Mouse (Mus musculus): ENCODE measurements around the gene Prg3.
A peak's percentile ranks its signal among the peaks of the same experiment; 100 is the strongest.

Prg3 gene

DNA sequence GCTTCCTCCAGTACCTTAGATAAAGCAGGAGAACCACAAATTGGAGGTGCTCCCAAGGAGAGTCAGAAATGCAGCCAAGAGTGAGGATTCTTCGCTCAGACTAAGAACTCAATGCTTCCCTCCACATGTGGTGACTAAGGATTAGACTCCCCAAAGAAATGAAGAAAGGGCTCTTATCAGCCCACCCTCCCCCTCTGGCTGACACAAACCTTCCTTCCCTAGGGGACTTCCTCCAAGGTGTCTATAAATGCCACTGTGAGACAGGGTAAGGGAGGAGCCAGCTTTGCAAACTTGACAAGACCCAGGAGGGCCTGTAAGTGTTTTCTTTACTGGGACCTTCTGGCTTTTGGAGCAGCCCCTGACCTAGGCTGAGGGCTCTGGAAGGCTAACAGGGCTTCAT is 7.8 kb upstream of the Prg3 start, which contains the start of gene Prg2:
TSS of gene Prg2 (plus strand) at position 274 of the 400 bp plus-strand sequence.
- DNase-seq (ENCODE audit: low spot score in 2 of 2): no peak

- DNase-seq (ENCODE audit: low spot score in 2 of 2): no peak
These were observed 8.4 kb downstream of the Prg3 start for GRCm38 (mm10) chr2:84996376-84996775.

DNA sequence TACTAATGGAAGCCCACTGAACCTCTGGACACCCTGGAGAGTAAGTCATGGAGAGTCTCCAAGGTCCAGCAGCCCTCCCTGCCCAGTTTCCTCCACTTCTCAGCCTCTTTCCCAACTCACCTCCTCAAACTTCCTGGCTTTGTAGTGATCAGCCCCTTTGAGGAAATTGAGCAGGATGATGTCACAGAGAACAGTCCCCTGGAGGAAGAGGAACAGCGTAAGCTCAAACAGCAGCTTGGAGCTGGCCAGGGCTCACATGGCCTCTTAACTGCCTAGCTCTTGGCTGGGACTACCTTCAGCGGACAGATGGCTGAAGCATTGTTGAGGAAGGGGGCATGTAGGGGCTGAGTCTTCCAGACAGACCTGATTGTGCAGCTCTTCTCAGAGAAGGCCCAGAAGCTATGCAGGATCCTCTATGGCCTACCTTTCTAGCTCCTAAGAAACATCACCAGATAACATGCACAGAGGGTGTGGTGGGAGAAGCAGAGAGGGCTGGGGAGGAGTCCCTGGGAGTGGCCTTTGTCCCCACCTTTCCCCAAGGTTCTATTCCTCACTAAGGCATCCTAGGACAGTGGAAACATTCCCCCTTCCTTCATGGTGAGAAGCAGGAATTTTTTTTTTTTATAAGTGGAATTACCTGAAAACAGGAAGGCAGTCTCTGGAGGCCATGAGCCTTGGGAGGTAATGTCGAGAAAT is 11.6 kb downstream of the Prg3 start:
- no peak for DNase-seq (ENCODE audit: low spot score in 2 of 2)

DNA sequence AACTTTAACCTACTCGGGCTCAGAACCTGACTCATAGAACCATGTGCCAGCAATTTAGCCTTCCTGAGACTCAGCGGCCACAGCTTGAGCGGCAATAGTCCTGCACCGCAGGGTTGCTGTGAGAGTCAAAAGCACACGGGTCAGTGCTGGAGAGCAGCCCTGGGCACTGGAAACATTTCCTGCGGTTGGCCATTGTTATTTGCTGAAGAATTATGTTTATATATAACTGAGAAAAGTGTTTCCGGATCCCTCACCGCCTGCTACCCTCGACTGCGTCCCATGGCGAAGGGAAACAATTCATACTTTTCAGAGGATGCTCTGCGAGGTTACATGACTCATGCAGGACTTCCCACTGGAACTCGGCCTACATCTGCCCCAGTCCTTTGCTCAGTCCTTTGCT is 13.5 kb downstream of the Prg3 start:
- DNase-seq (ENCODE audit: low spot score in 2 of 2): no peak

- no peak for DNase-seq (ENCODE audit: low spot score in 2 of 2)
These were observed 14.6 kb downstream of the Prg3 start for GRCm38 (mm10) chr2:85002575-85002974.

GRCm38 (mm10) chr2:85004341-85004740 is 16.3 kb downstream of the Prg3 start:
- no peak for DNase-seq (ENCODE audit: low spot score in 2 of 2)

GRCm38 (mm10) chr2:85006600-85006999 is 18.6 kb downstream of the Prg3 start:
- no peak for DNase-seq (ENCODE audit: low spot score in 2 of 2)

DNA sequence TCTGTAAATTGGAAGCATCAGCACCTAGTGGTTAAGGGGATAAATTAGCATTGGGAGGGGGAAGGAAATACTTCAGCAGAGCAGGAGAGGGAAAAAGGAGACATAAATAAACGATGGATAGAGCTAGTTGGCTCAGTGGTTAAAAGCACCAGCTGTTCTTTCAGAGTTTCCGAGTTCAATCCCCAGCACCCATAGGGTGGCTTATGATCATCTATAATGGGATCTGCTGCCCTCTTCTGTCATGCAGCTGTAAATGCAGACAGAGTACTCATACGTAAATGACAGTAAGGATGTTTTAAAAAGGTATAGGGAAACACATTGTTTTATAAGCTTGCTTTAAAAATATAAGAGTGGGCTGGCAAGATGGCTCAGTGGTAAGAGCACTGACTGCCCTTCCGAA is 19.7 kb downstream of the Prg3 start:
- DNase-seq (ENCODE audit: low spot score in 2 of 2): peak in 1 of 2 experiments; percentile 32

DNA sequence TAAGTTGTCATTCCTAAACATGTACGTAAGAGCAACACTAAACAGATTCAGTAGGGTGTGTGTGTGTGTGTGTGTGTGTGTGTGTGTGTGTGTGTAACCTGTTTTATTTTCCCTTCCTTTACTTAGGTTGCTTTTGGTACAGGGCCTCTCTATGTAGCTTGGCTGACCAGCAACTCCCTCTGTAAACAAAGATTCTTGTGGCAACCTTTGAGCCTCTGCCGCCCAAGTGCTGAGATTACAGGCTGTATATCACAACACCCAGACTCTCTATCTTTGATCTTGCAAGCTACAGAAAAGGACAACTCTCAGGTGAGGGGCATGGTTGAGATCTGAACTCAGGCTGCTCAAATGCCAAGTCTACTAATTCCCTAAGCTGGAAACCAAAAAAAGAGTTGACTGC is 21.2 kb downstream of the Prg3 start:
- no peak for DNase-seq (ENCODE audit: low spot score in 2 of 2)

DNA sequence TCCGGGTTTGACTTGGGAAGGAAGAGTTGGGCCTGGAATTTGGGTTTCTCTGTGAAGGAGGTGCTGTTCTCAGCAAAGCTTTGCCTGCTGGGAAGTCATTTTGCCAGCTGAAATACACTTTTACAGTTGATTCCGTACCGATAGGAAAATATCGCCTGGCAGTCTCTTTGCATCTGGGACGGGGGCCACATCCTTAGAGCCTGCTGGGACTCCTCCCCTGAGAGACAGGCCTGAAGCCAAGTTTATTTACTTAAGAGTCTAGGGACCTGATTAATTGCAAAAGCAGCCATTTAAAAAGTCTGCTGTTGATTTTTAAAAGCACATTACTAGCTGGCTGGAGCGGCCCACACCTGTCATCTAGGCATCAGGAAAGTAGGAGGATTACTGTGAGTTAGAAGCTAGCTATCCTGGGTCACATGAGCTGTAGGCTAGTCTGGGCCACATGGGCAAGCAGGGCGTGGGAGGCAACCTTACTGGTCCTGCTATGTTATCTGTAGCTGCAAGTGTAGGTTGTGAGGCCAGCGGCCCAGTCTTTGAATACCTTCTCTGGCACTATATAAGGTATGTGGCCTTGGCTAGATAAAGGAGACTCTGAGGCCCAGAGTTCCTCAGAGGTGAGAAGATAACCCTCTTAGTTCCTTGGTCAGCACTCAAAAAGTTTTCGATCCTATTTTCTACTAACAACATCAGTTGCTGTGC is 24.0 kb downstream of the Prg3 start:
- DNase-seq (ENCODE audit: low spot score in 2 of 2): no peak

GRCm38 (mm10) chr2:85012679-85013078 is 24.7 kb downstream of the Prg3 start:
- DNase-seq (ENCODE audit: low spot score in 2 of 2): no peak

DNA sequence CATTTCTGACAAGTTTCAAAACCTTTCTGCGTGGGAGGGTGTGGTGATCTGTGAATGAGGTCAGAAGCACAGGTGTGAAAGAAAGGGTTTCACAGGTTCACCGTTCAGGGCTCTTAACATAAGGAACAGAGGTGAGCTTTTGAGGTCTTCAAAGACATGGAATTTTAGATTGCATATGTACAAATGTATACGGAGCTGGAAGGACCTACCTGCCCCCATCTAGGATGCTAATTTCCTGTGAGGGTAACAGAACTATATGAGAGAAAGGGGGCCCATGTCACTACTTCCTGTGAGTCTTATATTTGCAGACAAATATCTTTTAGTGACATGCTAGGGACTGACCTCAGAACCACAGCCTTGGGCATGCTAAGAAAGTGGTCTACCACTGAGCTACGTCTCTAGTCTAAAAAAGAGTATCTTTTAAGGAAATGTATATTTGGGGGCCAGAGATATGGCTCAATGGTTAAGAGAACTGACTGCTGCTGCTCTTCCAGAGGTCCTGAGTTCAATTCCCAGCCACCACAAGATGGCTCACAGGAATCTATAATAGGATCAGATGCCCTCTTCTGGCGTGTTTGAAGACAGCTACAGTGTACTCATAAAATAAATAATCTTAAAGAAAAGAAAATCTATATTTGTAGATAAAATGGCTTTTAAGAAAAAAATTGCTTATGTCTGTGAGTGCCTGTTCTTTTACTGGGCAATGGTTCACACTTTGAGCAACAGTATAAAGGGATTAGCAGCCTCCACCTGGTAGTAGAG is 26.0 kb downstream of the Prg3 start:
- DNase-seq (ENCODE audit: low spot score in 2 of 2): no peak

GRCm38 (mm10) chr2:85014588-85014982 is 26.6 kb downstream of the Prg3 start:
- no peak for DNase-seq (ENCODE audit: low spot score in 2 of 2)

- no peak for DNase-seq (ENCODE audit: low spot score in 2 of 2)
These were observed 34.0 kb downstream of the Prg3 start for GRCm38 (mm10) chr2:85022043-85022442.

- no peak for DNase-seq (ENCODE audit: low spot score in 2 of 2)
These were observed 38.2 kb downstream of the Prg3 start for GRCm38 (mm10) chr2:85026178-85026577.

- DNase-seq (ENCODE audit: low spot score in 2 of 2): no peak
These were observed 39.3 kb downstream of the Prg3 start for GRCm38 (mm10) chr2:85027281-85027680.

DNA sequence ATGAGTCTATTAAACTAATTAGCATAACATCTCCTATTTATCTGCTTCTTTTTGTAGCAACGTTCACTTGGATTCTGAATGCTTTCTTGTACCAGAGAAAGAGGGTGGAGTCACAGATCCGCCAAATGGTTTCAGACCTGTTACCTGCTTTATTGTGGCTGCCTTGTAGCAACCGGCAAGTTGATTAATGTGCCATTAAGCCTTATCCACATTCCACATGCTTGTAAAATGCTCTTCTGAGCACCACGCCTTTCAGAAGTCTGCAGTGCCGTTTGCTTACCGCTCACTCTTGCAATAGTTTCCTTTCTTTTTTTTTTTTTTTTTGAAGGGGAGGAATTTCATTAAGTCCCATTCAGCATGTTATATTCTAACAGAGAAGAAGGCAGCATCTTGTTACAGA is 41.9 kb downstream of the Prg3 start:
- DNase-seq (ENCODE audit: low spot score in 2 of 2): no peak

DNA sequence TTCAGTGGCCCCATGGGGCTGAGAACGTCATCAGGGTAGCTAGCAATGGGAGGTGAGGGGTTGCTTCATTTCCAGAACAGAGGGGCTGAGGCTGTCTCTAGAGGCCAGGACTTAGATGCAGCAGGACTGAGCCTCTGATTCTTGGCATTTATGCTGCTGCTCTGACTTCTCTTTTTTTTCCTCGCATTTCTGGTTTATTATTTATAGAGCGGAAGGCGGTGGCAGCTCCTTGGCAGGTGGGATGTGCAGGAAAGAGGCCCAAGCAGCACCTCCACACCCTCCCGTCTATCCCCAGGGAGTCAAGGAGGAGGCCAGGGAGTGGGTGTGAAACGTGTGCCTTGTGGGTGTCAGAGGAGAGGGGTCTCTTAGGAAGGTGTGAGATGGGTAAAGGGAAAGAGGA is 43.0 kb downstream of the Prg3 start:
- no peak for DNase-seq (ENCODE audit: low spot score in 2 of 2)

- DNase-seq (ENCODE audit: low spot score in 2 of 2): no peak
These were observed 45.1 kb downstream of the Prg3 start for GRCm38 (mm10) chr2:85033121-85033520.

DNA sequence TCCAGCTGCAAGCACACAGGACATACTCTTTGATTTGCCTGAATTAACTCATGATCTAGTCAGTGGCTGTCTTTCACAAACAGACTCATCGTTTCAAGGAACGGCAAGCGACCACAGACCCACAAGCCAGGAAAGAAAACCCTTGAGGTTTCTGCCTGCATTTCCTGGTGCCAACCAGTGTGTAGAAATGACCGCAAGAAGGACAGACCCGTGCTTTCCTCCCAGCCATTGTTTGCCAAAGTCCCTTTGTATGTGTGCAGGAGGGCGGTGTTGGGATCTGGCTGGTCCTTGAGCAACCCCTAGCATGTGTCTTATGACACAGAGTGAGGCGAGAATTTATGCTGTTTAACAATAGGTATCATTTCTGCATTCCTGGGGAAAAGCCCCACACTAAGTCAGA is 46.2 kb downstream of the Prg3 start:
- no peak for DNase-seq (ENCODE audit: low spot score in 2 of 2)

DNA sequence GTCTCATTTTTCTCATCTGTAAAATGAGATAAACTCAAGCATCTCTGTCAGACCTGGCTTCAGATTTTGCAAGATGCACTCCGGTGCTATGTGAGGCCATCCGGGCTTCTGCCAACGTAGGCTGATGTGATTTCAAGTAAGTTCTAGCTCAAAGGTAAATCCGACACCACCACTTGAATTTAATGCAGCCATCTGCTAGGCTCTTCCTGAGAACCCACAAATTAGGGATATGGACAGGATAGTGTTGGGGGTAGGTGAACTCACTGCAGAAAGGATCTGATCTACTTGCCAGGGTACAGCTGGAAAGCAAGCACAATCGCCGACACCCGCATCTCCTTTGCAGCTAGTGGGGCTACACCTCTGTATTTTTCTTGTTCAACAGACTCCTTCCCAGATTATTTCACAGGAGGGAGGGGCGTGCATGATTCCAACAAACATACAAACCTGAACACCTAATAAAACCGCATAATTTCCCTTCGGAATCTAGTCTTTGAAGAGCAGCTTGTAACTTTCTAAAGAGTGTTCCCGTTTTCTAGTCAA is 48.6 kb downstream of the Prg3 start:
- DNase-seq (ENCODE audit: low spot score in 2 of 2): no peak
